Mouse (Mus musculus): ENCODE measurements around the gene Ppfia2. TPM values are rescaled to one million over a fixed set of nuclear protein-coding genes. Genes with fewer than 3 reads are reported as not detected.

Gene Ppfia2
- polyA plus RNA-seq (2021; fragmentation: Nextera tagmentation), result 25.0 and 36.0 TPM in 2 replicates
- long read RNA-seq, experiment 1, full-length matches to known transcripts, result 3 of 66 reads
- long read RNA-seq, experiment 1, partial matches to known transcripts, result 38 of 66 reads
- long read RNA-seq, experiment 1, other reads (novel, unspliced or antisense), result 25 of 66 reads
- long read RNA-seq, experiment 2, partial matches to known transcripts, result 54 of 105 reads
- long read RNA-seq, experiment 2, other reads (novel, unspliced or antisense), result 51 of 105 reads

DNA sequence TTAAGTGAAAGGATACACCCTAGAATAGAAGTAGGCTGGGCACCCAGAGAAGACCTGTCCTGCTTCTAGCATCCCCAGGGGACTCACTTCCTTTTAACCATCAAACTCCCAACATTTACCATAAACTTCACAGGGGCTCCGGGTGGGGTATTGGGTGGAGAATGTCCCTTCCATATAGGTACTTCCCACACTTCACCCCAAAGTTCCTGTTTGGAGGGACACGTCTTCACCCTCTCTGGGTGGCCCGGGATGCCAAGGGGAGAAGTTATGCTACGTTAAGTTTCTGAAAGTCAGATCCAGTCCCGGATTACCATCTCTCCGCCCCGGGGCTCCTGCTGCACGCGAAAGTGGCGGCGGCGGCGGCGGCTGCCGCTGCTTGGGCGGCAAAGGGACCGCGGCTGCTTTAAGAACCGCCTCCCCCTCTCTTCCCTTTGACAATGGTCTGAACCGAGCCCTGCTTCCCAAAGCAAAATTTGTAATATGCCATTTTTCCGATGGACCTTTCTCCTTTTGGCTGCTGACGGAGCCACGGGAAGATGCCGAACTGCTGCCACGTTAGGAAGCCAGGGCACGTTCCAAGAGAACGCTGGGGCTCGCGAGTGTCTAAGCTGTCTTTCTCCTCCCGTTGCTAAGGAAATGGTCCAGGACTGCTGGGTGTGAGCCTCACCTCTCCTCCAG lies at the start of gene Ppfia2:
Gene Ppfia2 (plus strand): TSS at position 485 of the 678 bp plus-strand sequence.

All from left cerebral cortex, adult 6 months (tissue).